Mouse (Mus musculus) embryonic facial prominence, embryonic 11.5 days (tissue): ENCODE measurements around the gene Sec11a. TPM values are rescaled to one million over a fixed set of nuclear protein-coding genes. Genes with fewer than 3 reads are reported as not detected.
A peak's percentile ranks its signal among the peaks of the same experiment; 100 is the strongest.

Source experiments
- ATAC-seq: fragments of 200-750 bp; cut with Nextera tagmentation; replicated peaks from 2 replicates; pipeline ENCODE4 v1.8.0; 2017; ENCODE audit warnings: low read depth; ENCODE audit not compliant: insufficient number of reproducible peaks, low FRiP score, low TSS enrichment
- DNase-seq: peaks from one replicate; pipeline ENCODE4 v3.0.0-alpha.2; 2015; ENCODE audit warnings: low spot score
- H3K27ac ChIP-seq: fragments of 300-500 bp; sonication (generic); replicated peaks from 2 replicates; pipeline ENCODE4 v1.5.1; 2014; ENCODE audit warnings: mild to moderate bottlenecking, low read depth, low read length, control low read depth
- H3K27me3 ChIP-seq: fragments of 300-500 bp; sonication (generic); 2 replicates; pipeline ENCODE4 v1.6.1; 2014; ENCODE audit warnings: mild to moderate bottlenecking, low read length, moderate library complexity, mixed read lengths; ENCODE audit not compliant: control insufficient read depth, insufficient read depth
- H3K36me3 ChIP-seq: fragments of 300-500 bp; sonication (generic); replicated peaks from 2 replicates; pipeline ENCODE4 v1.6.1; 2014; ENCODE audit warnings: low read depth, mild to moderate bottlenecking, low read length, moderate library complexity, mixed read lengths; ENCODE audit not compliant: control insufficient read depth, insufficient read depth
- H3K4me1 ChIP-seq: fragments of 300-500 bp; sonication (generic); 2 replicates; pipeline ENCODE4 v1.6.1; 2014; ENCODE audit warnings: low read length, mixed read lengths; ENCODE audit not compliant: control insufficient read depth, insufficient read depth
- H3K4me2 ChIP-seq: fragments of 300-500 bp; sonication (generic); 2 replicates; pipeline ENCODE4 v1.6.1; 2014; ENCODE audit warnings: low read depth, mild to moderate bottlenecking, control low read depth, low read length, moderate library complexity
- H3K4me3 ChIP-seq: fragments of 300-500 bp; sonication (generic); 2 replicates; pipeline ENCODE4 v1.5.1; 2014; ENCODE audit warnings: low read depth, low read length, control low read depth
- H3K9ac ChIP-seq: fragments of 300-500 bp; sonication (generic); replicated peaks from 2 replicates; pipeline ENCODE4 v1.6.1; 2014; ENCODE audit warnings: mild to moderate bottlenecking, control low read depth, low read length
- H3K9me3 ChIP-seq: fragments of 300-500 bp; sonication (generic); replicated peaks from 2 replicates; pipeline ENCODE4 v1.6.1; 2016; ENCODE audit warnings: mild to moderate bottlenecking, low read length, inconsistent platforms, mixed read lengths; ENCODE audit not compliant: control insufficient read depth
- WGBS: fragments of 180-500 bp; shearing (Covaris S2); extraction: QIAGEN DNeasy Blood & Tissue Kit; methylation state at CpG from one replicate; pipeline ENCODE4 v1.1.7; 2014; 5-methylcytosine and 5-hydroxymethylcytosine counted together
- polyA plus RNA-seq: library from polyadenylated mRNA; unstranded; fragments of >200 nt; fragmentation: Nextera tagmentation; extraction: Ambion mirVana; gene quantifications from 2 replicates; pipeline ENCODE4 v1.2.1, GENCODE M21; 2014

Sec11a gene
- polyA plus RNA-seq, result 220 and 231 TPM in 2 replicates

DNA sequence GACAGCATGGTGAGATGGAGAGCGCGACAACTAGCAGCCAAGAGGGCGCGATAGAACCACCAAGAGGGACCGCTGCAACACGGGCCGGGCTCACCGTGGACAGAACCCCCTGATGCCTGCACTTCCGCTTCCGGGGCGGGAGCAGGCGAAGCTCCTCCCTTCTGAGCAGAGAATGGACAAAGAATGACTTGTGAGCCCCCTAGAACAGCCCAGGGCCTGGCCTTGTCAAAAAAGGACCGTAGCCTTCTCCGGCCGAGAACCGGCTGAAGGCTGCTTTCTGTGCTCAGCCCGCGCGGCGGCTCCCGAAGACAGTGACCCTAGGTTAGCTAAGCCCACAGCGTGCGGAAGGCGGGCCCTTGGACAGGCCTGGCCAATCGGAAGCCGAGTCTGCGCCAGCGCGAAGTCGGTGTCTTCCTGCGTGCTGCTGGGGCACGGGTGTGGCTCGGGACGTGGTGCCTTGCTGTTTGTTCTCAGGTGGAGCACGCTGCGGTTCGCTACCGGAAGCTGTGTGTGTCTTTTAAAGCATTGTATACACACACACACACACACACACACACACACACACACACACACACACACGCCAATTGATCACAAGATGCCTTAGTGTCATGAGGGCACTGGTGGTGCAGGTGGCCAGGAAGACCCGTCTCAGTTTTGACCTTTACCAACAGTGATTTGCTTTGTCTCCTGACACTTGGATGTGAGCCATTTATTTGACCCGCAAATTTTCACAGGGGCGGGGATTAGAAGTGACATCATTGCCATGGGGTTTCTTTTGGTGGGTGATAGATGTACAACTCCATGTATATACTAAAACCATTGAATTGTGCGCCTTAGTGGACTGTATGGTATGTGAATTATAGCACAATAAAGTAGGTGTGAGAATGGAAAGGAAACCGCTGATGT is at the start of gene Sec11a:
Sec11a (minus strand) TSS at position 336 of the 906 bp plus-strand sequence.
- H3K4me3 ChIP-seq, result peak within 1 kb of the TSS; percentile 85
- H3K27me3 ChIP-seq, result no peaks in the 10 kb centered on the region
- peak within 1 kb of the TSS; percentile 89 for H3K27ac ChIP-seq
- H3K4me2 ChIP-seq, result peak within 1 kb of the TSS; percentile 56
- 2% methylated on average over 44 of the region's 44 CpGs for WGBS
- H3K9me3 ChIP-seq, result no peaks in the 10 kb centered on the region
- H3K4me1 ChIP-seq, result no peaks in the 10 kb centered on the region
- peak; percentile 90 for DNase-seq
- H3K36me3 ChIP-seq, result no peaks in the 10 kb centered on the region
- ATAC-seq, result peak; percentile 99
- peak within 1 kb of the TSS; percentile 63 for H3K9ac ChIP-seq

DNA sequence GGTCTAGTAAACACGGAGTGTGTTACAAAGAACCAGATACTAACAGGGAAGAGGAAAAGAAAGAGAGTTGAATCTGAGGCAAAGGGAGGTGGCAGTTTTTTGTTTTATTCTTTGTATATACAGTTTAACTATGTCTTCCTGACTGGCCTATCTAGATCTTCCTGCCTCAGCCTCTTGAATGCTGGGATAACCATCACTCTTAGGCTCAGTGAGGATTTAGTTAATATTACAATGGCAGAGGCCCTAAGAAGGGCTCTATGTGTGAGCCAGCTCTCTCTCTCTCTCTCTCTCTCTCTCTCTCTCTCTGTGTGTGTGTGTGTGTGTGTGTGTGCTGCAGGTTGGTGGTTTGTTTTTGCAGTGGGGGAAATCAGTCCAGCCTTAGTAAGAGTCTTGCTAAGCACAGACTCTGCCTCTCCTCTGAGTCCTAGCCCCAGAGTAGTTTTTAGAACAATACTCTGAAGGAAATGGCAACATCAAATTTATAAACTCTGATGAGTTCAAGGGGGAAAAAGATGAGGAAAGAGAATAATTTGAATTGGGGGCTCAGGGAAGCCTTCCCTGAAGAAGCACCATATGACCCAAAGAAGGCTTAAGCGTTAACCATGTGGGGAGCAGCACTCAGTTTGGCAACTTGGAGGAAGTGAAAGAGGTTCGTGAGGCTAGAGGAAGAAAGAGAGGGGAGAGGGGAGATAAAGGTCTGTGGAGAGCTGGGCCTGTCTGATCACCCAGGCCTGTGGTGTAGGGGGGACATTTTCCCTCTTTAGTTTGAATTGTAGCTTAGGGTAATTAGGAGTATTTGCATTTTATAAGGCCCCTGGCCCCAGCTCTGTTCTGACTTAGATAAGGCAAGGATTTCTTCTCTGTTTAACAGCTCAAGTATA is 47.9 kb upstream of the Sec11a start:
- DNase-seq, result no peak
- H3K27ac ChIP-seq, result no peak overlapping the region
- no peak for ATAC-seq
- no peaks in the 10 kb centered on the region for H3K36me3 ChIP-seq
- H3K9me3 ChIP-seq, result no peaks in the 10 kb centered on the region
- H3K4me2 ChIP-seq, result no peak overlapping the region
- no peaks in the 10 kb centered on the region for H3K27me3 ChIP-seq
- H3K4me3 ChIP-seq, result no peak overlapping the region
- WGBS, result 64% methylated on average over 3 of the region's 3 CpGs
- H3K9ac ChIP-seq, result no peak overlapping the region
- no peaks in the 10 kb centered on the region for H3K4me1 ChIP-seq

- no peaks in the 10 kb centered on the region for H3K9me3 ChIP-seq
- ATAC-seq (no peak), DNase-seq (no peak)
- 38% methylated on average over 6 of the region's 6 CpGs for WGBS
- no peak overlapping the region; the same call in 1 of the 2 replicates for H3K9ac ChIP-seq
- peak overlapping the region; percentile 80 for H3K4me2 ChIP-seq
- no peaks in the 10 kb centered on the region for H3K36me3 ChIP-seq
- no peaks in the 10 kb centered on the region for H3K27me3 ChIP-seq
- peak overlapping the region; percentile 87 for H3K4me3 ChIP-seq
- no peak overlapping the region for H3K27ac ChIP-seq
- no peaks in the 10 kb centered on the region for H3K4me1 ChIP-seq
Observed at GRCm38 (mm10) chr7:80994663-80995005, 47.1 kb upstream of the Sec11a start.

DNA sequence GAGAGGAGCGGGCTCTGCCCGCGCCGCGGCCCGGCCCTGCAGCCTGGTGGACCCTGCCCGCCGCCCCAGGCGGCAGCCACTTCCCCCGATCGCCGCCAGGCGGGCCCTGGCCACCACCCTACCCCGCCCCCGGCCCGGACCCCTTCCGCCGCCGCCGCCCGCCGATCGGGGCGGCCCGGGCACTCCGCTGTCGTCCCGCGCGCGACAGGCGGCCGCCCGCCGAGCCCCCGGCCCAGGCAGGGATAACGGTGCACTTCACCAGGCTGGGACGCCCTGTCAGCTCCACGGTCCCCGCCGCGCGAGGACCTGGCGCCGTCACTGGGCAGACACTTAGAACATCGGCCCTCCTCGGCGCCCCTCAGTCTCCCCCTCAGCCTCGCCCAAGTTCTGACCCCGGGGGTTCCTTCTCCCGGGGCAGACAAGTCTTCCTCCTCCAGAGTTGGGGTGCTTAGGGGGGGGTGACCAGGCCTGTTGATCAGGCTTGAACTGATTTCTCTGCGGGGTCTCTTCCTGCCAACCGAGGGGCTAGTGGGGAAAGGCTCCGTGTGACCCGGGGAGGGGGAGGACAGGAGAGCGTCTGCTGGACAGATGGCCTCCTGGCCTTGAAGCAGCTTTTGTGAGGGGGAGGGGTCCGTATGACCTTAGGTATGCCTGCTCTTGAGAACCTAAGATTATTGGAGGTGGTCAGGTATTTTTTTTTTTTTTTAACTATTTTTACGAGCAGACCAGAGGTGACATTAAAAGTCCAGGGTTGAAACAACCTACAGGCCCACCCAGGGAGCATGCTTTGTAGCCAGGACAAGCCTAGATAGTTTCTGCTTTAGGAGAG is 46.5 kb upstream of the Sec11a start:
- Histone ChIP-seq H3K9ac (peak overlapping the region; percentile 95), H3K27ac (peak overlapping the region; percentile 93), H3K4me2 (peak overlapping the region; percentile 80), H3K9me3 (no peaks in the 10 kb centered on the region), H3K36me3 (no peaks in the 10 kb centered on the region), H3K4me1 (no peaks in the 10 kb centered on the region), H3K27me3 (no peaks in the 10 kb centered on the region), H3K4me3 (peak overlapping the region; percentile 87)
- under 1% methylated on average over 45 of the region's 58 CpGs for WGBS
- peak; percentile 95 for ATAC-seq
- peak; percentile 80 for DNase-seq

- no peaks in the 10 kb centered on the region for H3K4me1 ChIP-seq
- H3K4me2 ChIP-seq, result peak within 1 kb of the TSS; percentile 80
- peak within 1 kb of the TSS; percentile 95 for H3K9ac ChIP-seq
- peak within 1 kb of the TSS; percentile 93 for H3K27ac ChIP-seq
- H3K36me3 ChIP-seq, result no peaks in the 10 kb centered on the region
- no peaks in the 10 kb centered on the region for H3K9me3 ChIP-seq
- H3K27me3 ChIP-seq, result no peaks in the 10 kb centered on the region
- ATAC-seq (peak; percentile 91), DNase-seq (peak; percentile 78)
- under 1% methylated on average over 73 of the region's 102 CpGs for WGBS
- H3K4me3 ChIP-seq, result peak within 1 kb of the TSS; percentile 87
Observed at GRCm38 (mm10) chr7:80992980-80993833, 45.6 kb upstream of the Sec11a start, which contains the start of gene Zfp592. Gene Zfp592 (plus strand): TSS chr7:80993681.

DNA sequence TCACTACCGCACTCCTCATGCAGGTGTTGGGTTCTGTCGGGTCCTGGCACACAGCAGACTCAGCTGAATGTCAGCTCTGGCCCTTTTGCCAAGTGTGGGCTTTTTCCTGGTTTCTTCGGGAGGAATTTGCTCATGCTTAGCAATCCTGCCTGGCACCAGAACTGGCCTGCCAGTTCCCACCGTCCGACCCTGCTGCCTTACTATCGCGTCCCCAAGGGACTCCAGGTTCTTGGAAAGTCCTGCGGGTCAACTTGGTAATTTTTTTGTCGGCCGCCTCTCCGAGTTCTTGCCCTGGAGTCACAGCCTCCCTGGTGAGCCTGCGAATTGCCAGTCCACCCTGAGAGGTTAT is 45.0 kb upstream of the Sec11a start:
- DNase-seq (peak; percentile 34), ATAC-seq (no peak)
- WGBS, result 3% methylated on average over 12 of the region's 12 CpGs
- peak overlapping the region; percentile 95 for H3K9ac ChIP-seq
- peak overlapping the region; percentile 87 for H3K4me3 ChIP-seq
- no peaks in the 10 kb centered on the region for H3K36me3 ChIP-seq
- H3K4me1 ChIP-seq, result no peaks in the 10 kb centered on the region
- peak overlapping the region; percentile 93; the same call in 1 of the 2 replicates for H3K27ac ChIP-seq
- no peaks in the 10 kb centered on the region for H3K9me3 ChIP-seq
- H3K27me3 ChIP-seq, result no peaks in the 10 kb centered on the region
- peak overlapping the region; percentile 80 for H3K4me2 ChIP-seq

- WGBS, result 83% methylated on average over 6 of the region's 6 CpGs
Observed at GRCm38 (mm10) chr7:80992063-80992462, 44.5 kb upstream of the Sec11a start.

More at GRCm38 (mm10) chr7:80992063-80992462, 44.5 kb upstream of the Sec11a start:
- Histone ChIP-seq H3K9me3 (no peaks in the 10 kb centered on the region), H3K9ac (no peak overlapping the region; the same call in 1 of the 2 replicates), H3K4me1 (no peaks in the 10 kb centered on the region), H3K36me3 (no peaks in the 10 kb centered on the region), H3K4me2 (peak overlapping the region; percentile 80), H3K27ac (no peak overlapping the region), H3K4me3 (peak overlapping the region; percentile 87), H3K27me3 (no peaks in the 10 kb centered on the region)
- DNase-seq (no peak), ATAC-seq (no peak)
